Mouse (Mus musculus) right cerebral cortex, postnatal 14 days (tissue): ENCODE data around the gene Syncrip.

Experiments
- DNase-seq: peaks from one replicate; pipeline ENCODE4 v3.0.0; 2022

Gene Syncrip

DNA sequence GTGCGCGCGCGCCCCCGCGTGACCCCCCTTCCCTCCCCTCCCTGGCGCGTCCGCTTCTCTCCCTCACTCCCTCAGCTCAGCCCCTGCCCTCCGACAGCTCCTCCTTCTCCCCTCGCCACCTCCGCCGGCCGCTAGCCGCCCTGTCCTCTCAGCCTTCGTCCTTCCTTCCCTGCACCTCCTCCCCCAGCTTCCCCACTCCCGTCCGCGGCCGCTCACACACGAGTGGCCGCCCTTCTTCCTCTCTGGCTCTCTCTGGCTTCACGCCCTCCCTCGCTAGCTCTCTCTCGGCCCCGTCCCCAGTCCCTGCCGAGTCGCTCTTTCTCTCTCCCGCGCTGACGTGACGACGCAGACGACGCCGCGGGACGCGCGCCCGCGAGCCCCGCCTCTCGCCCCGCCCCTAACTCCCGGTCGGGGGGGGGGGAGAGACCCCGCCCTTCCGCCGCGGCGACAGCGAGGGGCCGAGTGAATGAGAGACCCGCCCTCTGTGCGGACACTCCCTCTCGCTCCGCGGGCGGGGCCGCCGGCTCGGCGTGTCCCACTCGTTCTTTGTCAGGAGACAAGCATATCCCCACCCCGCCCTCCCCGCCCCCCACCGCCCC lies at the start of gene Syncrip:
Gene Syncrip (minus strand): TSS at position 345 of the 599 bp plus-strand sequence.
- peak; percentile 91 for DNase-seq

GRCm38 (mm10) chr9:88529979-88530580 lies 47.7 kb upstream of the Syncrip start:
- DNase-seq = no peak

- no peak for DNase-seq
These were observed 47.2 kb upstream of the Syncrip start for GRCm38 (mm10) chr9:88529571-88529970.

DNA sequence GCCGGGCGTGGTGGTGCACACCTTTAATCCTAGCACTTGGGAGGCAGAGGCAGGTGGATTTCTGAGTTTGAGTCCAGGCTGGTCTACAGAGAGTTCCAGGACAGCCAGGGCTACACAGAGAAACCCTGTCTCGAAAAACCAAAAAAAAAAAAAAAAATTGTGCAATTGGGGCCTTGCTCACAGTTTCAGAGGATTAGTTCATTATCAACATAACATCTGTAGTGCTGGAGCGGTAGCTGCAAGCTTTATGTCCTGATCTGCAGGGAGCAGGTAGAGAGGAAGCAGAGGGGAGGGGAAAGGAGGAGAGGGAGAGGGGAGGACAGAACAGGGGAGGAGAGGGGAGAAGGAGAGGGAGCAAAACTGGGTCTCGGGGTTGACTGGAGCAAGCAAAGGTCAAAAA lies 46.4 kb upstream of the Syncrip start:
- no peak for DNase-seq

- no peak for DNase-seq
These were observed 45.6 kb upstream of the Syncrip start for GRCm38 (mm10) chr9:88527956-88528355.

DNA sequence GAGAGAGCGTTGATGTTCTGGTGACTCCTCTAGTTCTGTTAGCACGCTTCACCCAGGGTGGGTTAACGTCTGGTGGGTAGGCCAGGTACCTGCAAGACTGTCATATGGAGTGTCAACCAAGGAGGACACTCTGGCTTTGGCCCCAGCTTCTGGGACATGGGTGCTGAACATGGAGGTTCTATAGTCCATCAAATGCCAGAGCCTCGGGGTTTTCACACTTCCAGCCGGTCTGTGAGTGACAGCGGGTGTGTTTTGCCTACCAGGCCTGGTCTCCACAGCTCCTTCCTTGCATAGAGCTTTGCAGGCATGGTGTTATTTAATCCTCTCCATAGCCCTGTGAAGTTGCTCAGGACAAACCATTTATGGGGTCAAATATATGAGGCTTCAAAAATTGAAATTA lies 43.0 kb upstream of the Syncrip start:
- no peak for DNase-seq

DNA sequence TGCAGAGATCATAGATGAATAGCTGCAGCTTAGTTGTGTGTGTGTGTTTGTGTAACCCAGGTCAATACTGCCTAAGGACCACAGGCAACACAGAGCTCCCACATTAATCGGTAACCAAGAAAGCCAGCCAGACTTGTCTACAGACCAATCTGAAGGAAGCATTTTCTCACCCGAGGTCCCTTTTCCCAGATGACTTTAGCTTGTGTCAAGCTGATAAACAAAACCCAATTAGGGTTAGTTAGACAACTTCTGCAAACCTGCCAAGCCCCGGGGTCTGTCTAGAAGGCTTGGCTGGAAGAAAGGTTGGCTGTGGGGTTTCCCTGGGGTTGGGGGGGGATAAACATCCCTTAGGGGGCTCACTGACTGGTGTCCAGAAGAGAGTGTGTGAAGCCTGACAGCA lies 42.4 kb upstream of the Syncrip start:
- no peak for DNase-seq

DNA sequence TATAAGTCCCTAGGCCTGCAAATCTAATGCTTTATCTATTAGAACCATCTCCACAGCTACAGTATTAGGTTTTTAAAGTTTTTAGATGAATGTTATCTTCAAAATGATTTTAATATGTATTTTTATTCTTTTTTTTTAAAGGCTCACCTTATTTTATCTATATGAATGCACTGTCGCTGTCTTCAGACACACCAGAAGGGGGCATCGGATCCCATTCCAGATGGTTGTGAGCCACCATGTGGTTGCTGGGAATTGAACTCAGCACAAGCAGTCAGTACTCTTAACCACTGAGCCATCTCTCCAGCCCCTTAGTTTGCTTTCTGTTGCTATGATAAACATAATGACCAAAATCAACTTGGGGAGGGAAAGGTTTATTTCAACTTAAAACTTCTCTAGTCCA lies 42.0 kb upstream of the Syncrip start:
- no peak for DNase-seq

DNA sequence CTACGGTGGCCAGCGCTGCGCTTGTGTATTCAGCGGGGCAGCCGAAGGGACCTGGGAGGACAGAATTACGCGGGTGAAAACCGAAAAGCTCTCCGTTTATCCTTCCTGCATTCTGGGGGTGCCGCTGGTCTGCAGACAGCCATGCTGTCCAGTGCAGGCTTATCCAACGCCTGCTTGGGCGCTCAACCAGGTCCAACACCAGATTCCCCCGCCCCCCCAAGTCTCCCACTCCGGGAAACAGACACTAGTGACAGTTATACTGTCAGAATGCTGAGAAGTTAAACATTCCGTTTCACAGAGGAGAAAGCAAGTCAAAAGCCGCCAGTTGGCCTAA lies 40.9 kb upstream of the Syncrip start:
- no peak for DNase-seq

- DNase-seq = peak; percentile 95
These were observed 40.4 kb upstream of the Syncrip start for GRCm38 (mm10) chr9:88522569-88523334.

GRCm38 (mm10) chr9:88521961-88522568 lies 39.7 kb upstream of the Syncrip start:
- DNase-seq = no peak

DNA sequence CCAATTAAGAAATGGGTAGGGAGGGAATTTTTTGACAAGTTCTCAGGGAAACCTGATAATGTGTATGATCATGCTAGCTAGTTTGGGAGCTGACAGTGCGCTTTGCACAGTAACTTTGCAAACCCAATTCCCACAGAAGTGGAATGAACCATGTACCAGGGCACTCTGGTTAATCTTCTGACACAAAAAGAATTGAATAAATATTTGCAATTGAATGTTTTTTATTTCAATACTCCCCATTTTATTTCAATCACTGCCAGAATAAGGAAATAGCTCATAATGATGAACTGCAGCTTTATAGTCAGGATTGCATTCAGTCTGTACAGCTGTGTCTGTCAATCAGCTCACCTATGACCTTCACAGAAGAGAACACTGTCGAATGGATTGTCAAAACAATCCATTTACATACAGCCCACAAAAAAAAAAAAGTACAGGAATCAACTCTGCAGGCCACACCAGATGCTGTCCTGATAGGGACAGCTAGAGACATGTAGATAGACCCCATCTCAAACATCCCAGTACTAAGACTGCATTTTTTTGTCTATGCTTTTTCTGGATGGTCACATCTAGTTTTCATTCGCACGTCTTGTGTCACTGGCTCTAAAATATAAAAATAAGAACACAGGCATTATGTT lies 38.6 kb upstream of the Syncrip start:
- DNase-seq = no peak

DNA sequence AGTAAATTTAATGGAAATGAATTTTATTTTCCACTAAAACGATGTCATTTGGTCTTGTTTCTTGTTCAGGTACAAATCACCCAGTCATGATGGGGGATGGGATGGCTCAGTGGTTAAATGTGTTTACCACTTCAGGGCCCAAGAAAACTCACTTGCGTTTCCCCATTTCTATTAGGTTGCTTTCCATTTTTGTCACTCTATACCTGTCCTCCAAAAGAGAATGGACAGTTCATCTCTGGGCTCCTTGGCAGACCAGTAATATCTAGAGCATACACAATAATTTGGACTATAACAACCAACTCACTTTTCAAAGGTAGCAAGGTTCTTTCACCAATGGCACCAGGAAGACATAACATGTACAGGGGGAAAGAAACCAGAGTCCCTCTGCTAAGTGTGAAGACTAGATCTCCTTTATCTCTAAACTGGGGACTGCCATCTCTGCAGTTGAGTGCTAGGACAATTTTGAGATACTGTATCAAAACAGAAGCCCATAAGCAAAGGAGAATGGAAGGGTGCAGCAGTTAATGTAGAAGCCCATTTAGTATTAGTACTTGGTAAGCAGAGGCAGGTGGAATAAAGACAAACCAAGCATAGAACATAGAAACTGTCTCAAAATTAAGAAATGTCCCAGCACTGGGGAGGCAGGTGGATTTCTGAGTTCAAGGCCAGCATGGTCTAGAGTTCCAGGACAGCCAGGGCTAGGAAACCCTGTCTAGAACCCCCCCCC lies 37.9 kb upstream of the Syncrip start:
- DNase-seq = no peak

- no peak for DNase-seq
These were observed 37.2 kb upstream of the Syncrip start for GRCm38 (mm10) chr9:88519390-88520121.

DNA sequence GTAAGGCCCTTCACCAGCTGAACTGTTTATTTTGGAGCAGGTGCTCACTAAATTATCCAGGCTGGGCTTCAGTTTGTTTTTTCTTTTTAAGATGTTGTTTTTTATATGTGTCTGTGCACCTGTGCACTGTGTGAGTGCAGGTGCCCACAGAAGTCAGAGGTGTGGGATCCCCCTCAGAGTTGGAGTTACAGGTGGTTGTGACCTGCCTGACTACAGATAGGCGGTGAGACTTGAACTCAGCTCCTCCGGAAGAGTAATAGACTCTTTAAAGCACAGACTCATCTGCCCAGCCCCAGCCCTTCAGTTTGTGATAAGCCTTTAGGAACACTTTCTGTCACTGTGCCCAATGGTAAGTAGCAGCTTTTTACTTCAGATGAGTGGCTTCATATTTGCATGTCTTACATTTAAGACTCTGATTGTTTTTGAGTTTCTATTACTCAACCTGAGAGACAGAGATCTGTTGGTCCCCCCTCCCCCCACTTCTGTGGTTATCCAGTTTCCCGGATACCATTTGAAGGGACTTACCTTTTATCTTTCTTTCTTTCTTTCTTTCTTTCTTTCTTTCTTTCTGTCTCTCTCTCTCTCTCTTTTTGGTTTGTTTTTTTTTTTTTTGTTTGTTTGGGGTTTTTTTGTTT lies 34.1 kb upstream of the Syncrip start:
- no peak for DNase-seq

DNA sequence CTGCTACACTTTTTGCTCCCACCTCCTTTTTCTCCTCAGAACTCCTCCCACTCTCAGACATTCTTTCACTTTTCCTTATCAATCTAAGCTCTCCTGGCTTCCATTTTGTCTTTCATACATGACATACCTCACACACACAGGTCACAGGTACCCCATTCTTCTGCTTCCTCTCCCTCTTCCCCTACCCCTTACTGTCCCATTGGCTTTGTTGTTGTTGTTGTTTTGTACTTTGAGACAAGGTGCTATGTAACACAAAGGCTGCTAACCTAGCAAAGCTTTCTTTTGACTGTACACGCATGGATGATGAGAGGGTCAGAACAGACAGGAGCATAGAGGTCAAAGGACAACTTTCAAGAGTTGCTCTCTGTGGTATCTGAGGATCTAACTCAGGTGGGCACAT lies 33.2 kb upstream of the Syncrip start:
- no peak for DNase-seq

DNA sequence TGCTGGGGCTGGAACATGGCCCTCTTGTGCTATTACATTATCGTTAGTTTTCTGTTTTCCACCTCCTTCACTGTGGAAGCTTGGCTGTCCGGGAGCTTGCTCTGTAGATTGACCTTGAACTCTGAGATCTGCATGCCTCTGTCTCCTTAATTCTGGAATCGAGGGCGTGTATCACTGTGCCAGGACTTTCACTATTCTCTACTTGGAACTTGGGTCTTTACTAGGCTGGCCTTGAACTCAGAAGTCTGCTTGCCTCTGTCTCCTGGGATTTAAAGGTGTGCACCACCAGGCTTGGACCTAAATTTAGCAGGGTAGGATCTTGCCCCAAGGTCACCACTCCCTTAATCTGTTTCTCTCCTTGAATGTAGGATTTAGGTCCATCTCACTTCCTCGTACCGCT lies 19.5 kb upstream of the Syncrip start:
- no peak for DNase-seq

- no peak for DNase-seq
These were observed 17.7 kb upstream of the Syncrip start for GRCm38 (mm10) chr9:88500112-88500511.

DNA sequence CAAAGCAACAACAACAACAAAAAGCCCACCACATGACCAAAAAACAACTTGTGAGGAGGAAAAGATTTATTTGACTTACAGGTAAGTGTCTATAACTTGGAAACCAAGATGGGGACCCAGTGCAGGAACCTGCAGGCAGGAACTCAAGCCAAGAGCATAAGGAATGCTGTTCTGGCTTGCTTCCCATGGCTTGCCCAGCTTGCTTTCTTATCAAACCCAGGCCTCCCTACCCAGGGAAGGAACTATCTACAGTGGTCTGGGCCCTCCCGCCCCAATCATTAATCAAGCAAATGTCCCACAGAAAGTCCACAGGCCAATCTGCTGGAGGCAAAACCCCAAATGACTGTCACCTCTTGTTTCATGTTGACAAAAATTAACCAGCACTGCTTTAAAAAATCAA lies 10.1 kb upstream of the Syncrip start:
- DNase-seq = no peak

DNA sequence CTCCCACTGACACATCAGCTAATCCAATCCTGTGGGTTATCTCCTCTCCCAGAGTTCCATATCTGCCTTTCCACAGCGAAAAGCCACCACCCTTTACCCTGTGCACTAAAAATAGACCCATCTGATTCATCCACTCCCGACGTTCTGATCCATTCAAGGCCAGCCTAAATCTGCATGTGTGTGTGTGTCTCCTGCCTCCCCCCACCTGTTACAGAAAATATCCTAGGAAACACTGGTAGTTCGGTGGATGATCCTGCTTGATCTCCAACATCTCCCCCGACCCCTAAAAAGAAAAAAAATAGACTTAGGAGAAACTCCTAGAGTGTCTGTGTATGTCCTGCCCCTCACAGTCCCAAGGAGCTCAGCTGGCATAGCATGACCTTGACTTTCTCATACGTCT lies 2.2 kb upstream of the Syncrip start:
- no peak for DNase-seq

- peak; percentile 87 for DNase-seq
These were observed 539 bp upstream of the Syncrip start for GRCm38 (mm10) chr9:88482829-88483396.
